Mouse (Mus musculus) liver, adult 2 months (tissue): ENCODE measurements at regions not wholly inside any gene's neighbourhood (a gene's known extent, or its start where the extent isn't known, plus 50 kb on each side); places are given as distances from the start of the nearest gene placed in this dataset.

Source experiments
- CTCF ChIP-seq: fragments of 200-500 bp; IDR thresholded peaks from 2 replicates; pipeline ENCODE4 v1.5.1; 2011; ENCODE audit warnings: low read depth, low read length, control low read depth
- POLR2A ChIP-seq: fragments of 200-500 bp; IDR thresholded peaks from 2 replicates; pipeline ENCODE4 v1.6.1; 2011; ENCODE audit warnings: low read length, control low read depth; ENCODE audit not compliant: insufficient read depth; ENCODE audit errors: extremely low read depth

DNA sequence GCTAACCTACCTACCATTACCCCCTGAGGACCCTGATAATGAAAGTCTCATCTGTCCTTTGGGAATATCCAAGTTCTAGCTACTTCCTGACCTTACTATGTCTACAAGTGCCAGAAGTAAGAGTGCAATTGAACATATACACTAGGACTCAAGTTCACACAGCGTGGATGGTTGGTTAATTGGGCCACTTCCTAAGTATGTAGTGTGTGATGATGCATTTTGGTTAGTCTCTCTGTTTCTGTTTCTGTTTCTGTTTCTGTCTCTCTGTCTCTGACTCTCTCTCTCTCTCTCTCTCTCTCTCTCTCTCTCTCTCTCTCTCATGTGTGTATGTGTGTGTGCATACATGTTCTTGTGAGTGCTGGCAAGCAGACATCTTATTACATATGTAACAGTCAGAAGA, 77.6 kb upstream of the Bace2 start:
- TF ChIP-seq CTCF: no peak
- no peak for TF ChIP-seq POLR2A
